9 mouse cellular contexts compared by ENCODE assay signal in the genomic region with DNA sequence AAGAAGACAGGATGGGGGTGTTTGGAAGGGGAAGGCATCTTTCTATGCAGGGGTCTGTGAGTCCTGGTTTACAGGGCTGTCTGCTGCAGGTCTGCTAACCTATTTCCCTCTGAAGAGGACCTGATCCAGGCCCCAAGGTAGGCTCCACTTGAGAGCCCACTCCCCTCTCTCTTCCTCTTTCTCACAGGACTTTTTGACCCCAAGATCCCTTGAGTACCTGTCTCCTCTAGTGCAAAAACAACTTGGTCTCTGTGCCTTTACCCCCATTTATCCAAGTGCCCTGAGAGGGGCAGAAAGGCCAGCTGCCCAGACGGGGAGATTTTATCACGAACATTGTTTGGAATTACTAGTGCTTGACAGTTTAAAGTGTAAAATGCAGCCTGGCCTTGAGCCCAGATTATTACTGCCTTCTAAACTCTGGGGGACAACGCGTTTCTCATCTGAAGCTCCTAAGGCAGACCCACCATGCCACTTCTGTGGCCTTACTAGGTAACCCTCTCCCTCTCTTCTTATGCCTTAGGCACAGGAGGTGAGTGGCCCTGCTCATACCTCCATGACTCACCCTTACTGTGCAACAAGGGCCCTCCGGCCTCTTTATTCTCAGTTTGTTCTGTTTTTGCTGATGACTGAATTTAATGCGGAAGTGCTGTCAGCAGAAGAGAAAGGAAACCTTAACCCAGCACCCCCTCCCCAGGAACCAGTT.
DNase-seq lines count a peak whose midpoint lies in the region; ATAC-seq lines count a peak whose summit lies in the region.
"Had no signal": no experiment of that assay in that cellular context is flagged by ENCODE, and none has a peak within 500 bp of the region (broad histone marks: within the 10 kb centered on the region; RNA-seq: fewer than 3 reads in every experiment).

No protein-coding gene starts in this region.

- no peak overlapping the region for H3K4me2 ChIP-seq in embryonic facial prominence, embryonic 15.5 days (replicated peaks)
- no peak overlapping the region for H3K4me2 ChIP-seq in lung, embryonic 16.5 days (ENCODE audit: low read depth, low read length)
- no peak overlapping the region for H3K4me2 ChIP-seq in stomach, embryonic 14.5 days (replicated peaks; ENCODE audit: low read depth, low read length)

- peak overlapping the region; percentile 94 for H3K27ac ChIP-seq in embryonic facial prominence, embryonic 15.5 days (replicated peaks)
- H3K27ac ChIP-seq in lung, embryonic 16.5 days (ENCODE audit: low read length): peak overlapping the region; percentile 96
- peak overlapping the region; percentile 100 for H3K27ac ChIP-seq in stomach, embryonic 14.5 days (ENCODE audit: low read length)

- H3K27me3 ChIP-seq in embryonic facial prominence, embryonic 15.5 days: no peaks in the 10 kb centered on the region
- no peaks in the 10 kb centered on the region for H3K27me3 ChIP-seq in lung, embryonic 16.5 days (ENCODE audit: control insufficient read depth, insufficient read depth, low read depth, low read length)
- no peaks in the 10 kb centered on the region for H3K27me3 ChIP-seq in stomach, embryonic 14.5 days (ENCODE audit: control insufficient read depth, insufficient read depth, low read length)
- H3K27me3 ChIP-seq: CH12.LX had no signal

- 37% methylated on average over 6 of the region's 6 CpGs for WGBS in embryonic facial prominence, embryonic 15.5 days
- WGBS in lung, embryonic 16.5 days: 11% methylated on average over 6 of the region's 6 CpGs
- whole genome bisulfite sequencing in stomach, embryonic 14.5 days: 23% methylated on average over 6 of the region's 6 CpGs

- H3K4me3 ChIP-seq in embryonic facial prominence, embryonic 15.5 days (replicated peaks): no peak overlapping the region
- H3K4me3 ChIP-seq in lung, embryonic 16.5 days (ENCODE audit: low read length): no peak overlapping the region
- H3K4me3 ChIP-seq in stomach, embryonic 14.5 days (ENCODE audit: low read depth, low read length): no peak overlapping the region

- H3K9me3 ChIP-seq in embryonic facial prominence, embryonic 15.5 days (replicated peaks): no peaks in the 10 kb centered on the region
- no peaks in the 10 kb centered on the region for H3K9me3 ChIP-seq in lung, embryonic 16.5 days (ENCODE audit: control insufficient read depth, low read length)
- H3K9me3 ChIP-seq in stomach, embryonic 14.5 days (ENCODE audit: control insufficient read depth, low read depth, low read length): no peaks in the 10 kb centered on the region

- no peak overlapping the region for H3K9ac ChIP-seq in embryonic facial prominence, embryonic 15.5 days
- peak overlapping the region; percentile 29 for H3K9ac ChIP-seq in lung, embryonic 16.5 days (ENCODE audit: low read length)
- no peak overlapping the region for H3K9ac ChIP-seq in stomach, embryonic 14.5 days (replicated peaks; ENCODE audit: low read depth, low read length)

- ATAC-seq in embryonic facial prominence, embryonic 15.5 days (ENCODE audit: insufficient number of reproducible peaks, low FRiP score, low TSS enrichment, low read depth): no peak
- ATAC-seq in lung, embryonic 16.5 days (ENCODE audit: low read depth): no peak
- ATAC-seq in stomach, embryonic 14.5 days (ENCODE audit: insufficient number of reproducible peaks, insufficient read depth, low FRiP score, low read depth): no peak
- no peak for ATAC-seq in erythroid progenitor cell, adult 5-6 weeks (replicated peaks; ENCODE audit: low FRiP score, poor library complexity, severe bottlenecking)

- H3K36me3 ChIP-seq in embryonic facial prominence, embryonic 15.5 days: no peaks in the 10 kb centered on the region
- no peaks in the 10 kb centered on the region for H3K36me3 ChIP-seq in lung, embryonic 16.5 days (ENCODE audit: control insufficient read depth, insufficient read depth, low read length)
- H3K36me3 ChIP-seq in stomach, embryonic 14.5 days (ENCODE audit: control insufficient read depth, insufficient read depth, low read length): no peaks in the 10 kb centered on the region

- peak; percentile 39 to 41 for DNase-seq in adrenal gland, postnatal 36 days
- DNase-seq in adrenal gland, postnatal 10 days: no peak
- peak; percentile 76 for DNase-seq in kidney, adult 11 months
- no peak for DNase-seq in gastrocnemius, postnatal 25 days

- H3K4me1 ChIP-seq in embryonic facial prominence, embryonic 15.5 days: peaks cover 52% of the 10 kb centered on the region
- peaks cover 68% of the 10 kb centered on the region for H3K4me1 ChIP-seq in lung, embryonic 16.5 days (replicated peaks; ENCODE audit: control insufficient read depth, insufficient read depth, low read length)
- peaks cover 56% of the 10 kb centered on the region for H3K4me1 ChIP-seq in stomach, embryonic 14.5 days (ENCODE audit: control insufficient read depth, insufficient read depth, low read length)

Comparison
In these comparisons a context has a peak if more than half of its experiments do, and no peak if none do; other contexts are left out.
1. DNase-seq: peak in adrenal gland, postnatal 36 days (2 of 2) and kidney, adult 11 months (single experiment); none in adrenal gland, postnatal 10 days (single experiment) and gastrocnemius, postnatal 25 days (single experiment).
2. Peak in every context shown above with its lines, with median percentiles within 50 percentile points of each other: H3K27ac ChIP-seq.